Mouse (Mus musculus): Measurements from ENCODE around the gene Asxl2.

GRCm38 (mm10) chr12:3437815-3438214 is 11.2 kb downstream of the Asxl2 start:
- TF ChIP-seq JUND (conservative IDR thresholded peaks at IDR 0.05; ENCODE audit: low read depth, low read length) (no peak), CTCF (conservative IDR thresholded peaks at IDR 0.05 in 1 of 2, IDR thresholded peaks at IDR 0.05 in 1 of 2; ENCODE audit: low read depth in 2 of 2, low read length in 2 of 2) (peak; percentile 28 to 62; a peak in 3 of 4 replicates), ZKSCAN1 (IDR thresholded peaks at IDR 0.05; ENCODE audit: borderline replicate concordance, low read depth, low read length) (no peak), POLR2A (IDR thresholded peaks at IDR 0.05; ENCODE audit: low read depth, low read length) (no peak), MXI1 (IDR thresholded peaks at IDR 0.05; ENCODE audit: low read depth, low read length) (no peak)
